Mouse (Mus musculus) heart, embryonic 10.5 days (tissue): ENCODE results near the gene Rhpn2. TPM values are rescaled to one million over a fixed set of nuclear protein-coding genes. Genes with fewer than 3 reads are reported as not detected.
"Not testable (repeated sequence)": the region's sequence is repeated elsewhere in the genome, so short reads cannot be mapped to it uniquely, and the experiment has no call there.

Source experiments
- DNase-seq: peaks from one replicate; pipeline ENCODE4 v3.0.0-alpha.2; 2017; ENCODE audit warnings: low spot score
- H3K27ac ChIP-seq: fragments of 300-500 bp; sonication (generic); 2 replicates; pipeline ENCODE4 v1.5.1; 2016; ENCODE audit warnings: mild to moderate bottlenecking
- H3K27me3 ChIP-seq: fragments of 300-500 bp; sonication (generic); 2 replicates; pipeline ENCODE4 v1.6.1; 2016; ENCODE audit warnings: mild to moderate bottlenecking; ENCODE audit not compliant: poor library complexity, insufficient read depth, severe bottlenecking
- H3K36me3 ChIP-seq: fragments of 300-500 bp; sonication (generic); 2 replicates; pipeline ENCODE4 v1.6.1; 2016; ENCODE audit warnings: mild to moderate bottlenecking, moderate library complexity
- H3K4me1 ChIP-seq: fragments of 300-500 bp; sonication (generic); 2 replicates; pipeline ENCODE4 v1.6.1; 2016; ENCODE audit warnings: mild to moderate bottlenecking
- H3K4me3 ChIP-seq: fragments of 300-500 bp; sonication (generic); 2 replicates; pipeline ENCODE4 v1.5.1; 2016; ENCODE audit warnings: mild to moderate bottlenecking, moderate library complexity
- H3K9me3 ChIP-seq: fragments of 300-500 bp; sonication (generic); 2 replicates; pipeline ENCODE4 v1.6.1; 2016; ENCODE audit warnings: mild to moderate bottlenecking, moderate library complexity
- WGBS: fragments of 180-500 bp; shearing (Covaris S2); methylation state at CpG from one replicate; pipeline ENCODE4 v1.1.7; 2016; 5-methylcytosine and 5-hydroxymethylcytosine counted together
- polyA plus RNA-seq: library from polyadenylated mRNA; unstranded; fragments of >200 nt; fragmentation: Nextera tagmentation; extraction: Ambion mirVana; gene quantifications from 2 replicates; pipeline ENCODE4 v1.2.1, GENCODE M21; 2016

Rhpn2 gene
- polyA plus RNA-seq: 7.7 and 8.2 TPM in 2 replicates

GRCm38 (mm10) chr7:35333692-35334526 lies at the start of gene Rhpn2:
Rhpn2 (plus strand) TSS chr7:35334170.
- peak; percentile 100 for DNase-seq
- no peaks in the 10 kb centered on the region for H3K9me3 ChIP-seq
- peak within 1 kb of the TSS; percentile 83 for H3K27ac ChIP-seq
- H3K27me3 ChIP-seq: peaks cover 35% of the 10 kb centered on the region
- H3K4me3 ChIP-seq: peak within 1 kb of the TSS; percentile 86
- peaks cover 16% of the 10 kb centered on the region; the same call in 1 of the 2 replicates for H3K4me1 ChIP-seq
- no peaks in the 10 kb centered on the region for H3K36me3 ChIP-seq
- WGBS: under 1% methylated on average over 49 of the region's 52 CpGs

- WGBS: 87% methylated on average over 13 of the region's 13 CpGs
- peaks cover 92% of the 10 kb centered on the region for H3K36me3 ChIP-seq
Measured at GRCm38 (mm10) chr7:35293464-35293863, 40.5 kb upstream of the Rhpn2 start.

GRCm38 (mm10) chr7:35295631-35296030 lies 38.3 kb upstream of the Rhpn2 start:
- H3K27ac ChIP-seq: no peak overlapping the region
- H3K4me3 ChIP-seq: no peak overlapping the region
- no peak for DNase-seq
- H3K36me3 ChIP-seq: peaks cover 86% of the 10 kb centered on the region
- no peaks in the 10 kb centered on the region for H3K4me1 ChIP-seq
- H3K9me3 ChIP-seq: no peaks in the 10 kb centered on the region
- WGBS: 90% methylated on average over 2 of the region's 2 CpGs
- no peaks in the 10 kb centered on the region for H3K27me3 ChIP-seq

More at GRCm38 (mm10) chr7:35293464-35293863, 40.5 kb upstream of the Rhpn2 start:
- no peak overlapping the region for H3K4me3 ChIP-seq
- H3K9me3 ChIP-seq: no peaks in the 10 kb centered on the region
- H3K27ac ChIP-seq: no peak overlapping the region
- no peaks in the 10 kb centered on the region for H3K27me3 ChIP-seq
- H3K4me1 ChIP-seq: no peaks in the 10 kb centered on the region
- no peak for DNase-seq

- H3K9me3 ChIP-seq: no peaks in the 10 kb centered on the region
- H3K4me3 ChIP-seq: no peak overlapping the region
- no peaks in the 10 kb centered on the region for H3K4me1 ChIP-seq
- H3K27me3 ChIP-seq: no peaks in the 10 kb centered on the region
- H3K36me3 ChIP-seq: peaks cover 85% of the 10 kb centered on the region
- no peak for DNase-seq
- 88% methylated on average over 5 of the region's 5 CpGs for WGBS
- H3K27ac ChIP-seq: no peak overlapping the region
Measured at GRCm38 (mm10) chr7:35297886-35298285, 36.1 kb upstream of the Rhpn2 start.

GRCm38 (mm10) chr7:35299656-35300055 lies 34.3 kb upstream of the Rhpn2 start:
- WGBS: 74% methylated on average over 8 of the region's 8 CpGs
- H3K36me3 ChIP-seq: peaks cover 85% of the 10 kb centered on the region

GRCm38 (mm10) chr7:35300792-35301191 lies 33.2 kb upstream of the Rhpn2 start:
- DNase-seq: no peak
- Histone ChIP-seq H3K27me3 (no peaks in the 10 kb centered on the region), H3K9me3 (no peaks in the 10 kb centered on the region), H3K27ac (no peak overlapping the region), H3K4me3 (no peak overlapping the region), H3K36me3 (peaks cover 85% of the 10 kb centered on the region), H3K4me1 (no peaks in the 10 kb centered on the region)

More at GRCm38 (mm10) chr7:35299656-35300055, 34.3 kb upstream of the Rhpn2 start:
- H3K27ac ChIP-seq: no peak overlapping the region
- no peaks in the 10 kb centered on the region for H3K27me3 ChIP-seq
- DNase-seq: no peak
- no peak overlapping the region for H3K4me3 ChIP-seq
- H3K4me1 ChIP-seq: no peaks in the 10 kb centered on the region
- H3K9me3 ChIP-seq: no peaks in the 10 kb centered on the region

GRCm38 (mm10) chr7:35311214-35311613 lies 22.8 kb upstream of the Rhpn2 start:
- Histone ChIP-seq H3K4me3 (no peak overlapping the region), H3K27ac (no peak overlapping the region), H3K4me1 (peaks cover 6% of the 10 kb centered on the region; the same call in 1 of the 2 replicates), H3K9me3 (no peaks in the 10 kb centered on the region), H3K27me3 (no peaks in the 10 kb centered on the region), H3K36me3 (peaks cover 35% of the 10 kb centered on the region)
- no peak for DNase-seq
- WGBS: 84% methylated on average over 3 of the region's 3 CpGs

- no peak for DNase-seq
- Histone ChIP-seq H3K36me3 (peaks cover 10% of the 10 kb centered on the region; the same call in 1 of the 2 replicates), H3K27ac (no peak overlapping the region), H3K27me3 (no peaks in the 10 kb centered on the region), H3K4me1 (peaks cover 15% of the 10 kb centered on the region), H3K4me3 (no peak overlapping the region), H3K9me3 (no peaks in the 10 kb centered on the region)
Measured at GRCm38 (mm10) chr7:35314156-35314555, 19.8 kb upstream of the Rhpn2 start.

GRCm38 (mm10) chr7:35317729-35318609 lies 16.0 kb upstream of the Rhpn2 start, which contains the start of gene Gpatch1:
Gpatch1 (minus strand) TSS chr7:35318440.
- peak; percentile 95 for DNase-seq
- H3K27ac ChIP-seq: peak within 1 kb of the TSS; percentile 88
- no peaks in the 10 kb centered on the region for H3K36me3 ChIP-seq
- peaks cover 19% of the 10 kb centered on the region for H3K4me1 ChIP-seq
- H3K9me3 ChIP-seq: no peaks in the 10 kb centered on the region
- no peaks in the 10 kb centered on the region for H3K27me3 ChIP-seq
- WGBS: 1% methylated on average over 39 of the region's 39 CpGs
- peak within 1 kb of the TSS; percentile 96 for H3K4me3 ChIP-seq

- not testable (repeated sequence) for H3K4me3 ChIP-seq, H3K36me3 ChIP-seq, DNase-seq, H3K27ac ChIP-seq, H3K9me3 ChIP-seq, H3K27me3 ChIP-seq
- H3K4me1 ChIP-seq: peaks cover 17% of the 10 kb centered on the region
- 52% methylated on average over 3 of the region's 3 CpGs for WGBS
Measured at GRCm38 (mm10) chr7:35319221-35319620, 14.7 kb upstream of the Rhpn2 start.

GRCm38 (mm10) chr7:35319755-35320154 lies 14.2 kb upstream of the Rhpn2 start:
- H3K9me3 ChIP-seq: no peaks in the 10 kb centered on the region
- no peak for DNase-seq
- no peaks in the 10 kb centered on the region for H3K36me3 ChIP-seq
- WGBS: 76% methylated on average over 4 of the region's 4 CpGs
- H3K4me3 ChIP-seq: no peak overlapping the region
- peaks cover 15% of the 10 kb centered on the region for H3K4me1 ChIP-seq
- H3K27me3 ChIP-seq: no peaks in the 10 kb centered on the region
- H3K27ac ChIP-seq: no peak overlapping the region

GRCm38 (mm10) chr7:35322161-35322560 lies 11.8 kb upstream of the Rhpn2 start:
- Histone ChIP-seq H3K4me1 (peaks cover 12% of the 10 kb centered on the region), H3K36me3 (no peaks in the 10 kb centered on the region), H3K4me3 (no peak overlapping the region), H3K9me3 (no peaks in the 10 kb centered on the region), H3K27me3 (no peaks in the 10 kb centered on the region), H3K27ac (no peak overlapping the region)
- 52% methylated on average over 3 of the region's 3 CpGs for WGBS
- DNase-seq: no peak
